In the genomic region with DNA sequence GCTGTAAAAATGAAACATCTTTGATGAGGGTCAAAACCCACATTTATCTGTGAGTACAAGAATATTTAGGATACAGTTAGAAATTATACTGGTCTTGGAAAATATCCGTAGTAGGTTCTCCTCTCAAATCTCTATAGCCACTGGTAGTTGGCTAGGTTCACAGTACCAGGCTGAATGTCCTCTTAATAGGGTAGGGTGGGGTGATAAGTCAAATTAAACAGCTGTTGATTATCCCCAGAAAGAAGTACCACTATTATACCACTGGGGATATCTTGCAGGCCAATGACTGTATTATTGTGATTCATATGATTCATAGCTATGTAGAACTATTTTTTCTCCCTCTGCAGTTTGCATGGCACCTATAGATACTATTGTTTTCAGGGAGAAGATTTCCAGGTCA, we compare ENCODE assay signal across 24 mouse cellular contexts.
"Had no signal": no experiment of that assay in that cellular context is flagged by ENCODE, and none has a peak within 500 bp of the region (broad histone marks: within the 10 kb centered on the region; RNA-seq: fewer than 3 reads in every experiment).

No protein-coding gene starts in this region.

- H3K27ac ChIP-seq: heart, adult 2 months; heart, embryonic 13.5 days; heart, embryonic 15.5 days; hindbrain, embryonic 13.5 days; hindbrain, embryonic 15.5 days; layer of hippocampus, adult 2 months; left cerebral cortex, adult 2 months; limb, embryonic 10.5 days; limb, embryonic 12.5 days had no signal

- H3K27me3 ChIP-seq: heart, embryonic 13.5 days; heart, embryonic 15.5 days; hindbrain, embryonic 13.5 days; hindbrain, embryonic 15.5 days; limb, embryonic 12.5 days had no signal

- H3K4me2 ChIP-seq: heart, embryonic 11.5 days; heart, embryonic 13.5 days; heart, embryonic 15.5 days; hindbrain, embryonic 13.5 days; hindbrain, embryonic 15.5 days; limb, embryonic 12.5 days; liver, embryonic 11.5 days had no signal

- H3K9me3 ChIP-seq: heart, embryonic 13.5 days; heart, embryonic 15.5 days; hindbrain, embryonic 13.5 days; hindbrain, embryonic 15.5 days; limb, embryonic 10.5 days; limb, embryonic 12.5 days had no signal

- H3K36me3 ChIP-seq: heart, embryonic 13.5 days; heart, embryonic 15.5 days; hindbrain, embryonic 13.5 days; hindbrain, embryonic 15.5 days; limb, embryonic 10.5 days; limb, embryonic 12.5 days had no signal

- ATAC-seq: forebrain, postnatal 0 days; inflammation-experienced regulatory T-cells, adult 6 months had no signal

- H3K4me1 ChIP-seq: heart, embryonic 13.5 days; heart, embryonic 15.5 days; hindbrain, embryonic 13.5 days; hindbrain, embryonic 15.5 days; limb, embryonic 10.5 days; limb, embryonic 12.5 days had no signal

- H3K4me3 ChIP-seq: heart, adult 2 months; heart, embryonic 13.5 days; heart, embryonic 15.5 days; hindbrain, embryonic 13.5 days; hindbrain, embryonic 15.5 days; layer of hippocampus, adult 2 months; left cerebral cortex, adult 2 months; limb, embryonic 10.5 days; limb, embryonic 12.5 days had no signal

- DNase-seq: forebrain, postnatal 0 days; gastrocnemius, postnatal 14 days; gastrocnemius, postnatal 36 days; heart, adult 11 months; heart, adult 2 months; heart, postnatal 14 days; heart, postnatal 36 days; kidney, adult 18-20 months; kidney, adult 8-10 months; kidney, postnatal 10 days; kidney, postnatal 25 days; kidney, postnatal 4 days; liver had no signal

- H3K9ac ChIP-seq: forebrain, postnatal 0 days; heart, embryonic 13.5 days; heart, embryonic 15.5 days; hindbrain, embryonic 13.5 days; hindbrain, embryonic 15.5 days; limb, embryonic 12.5 days had no signal
